Mouse (Mus musculus) kidney, adult 2 months (tissue): ENCODE measurements around the gene Prokr2. TPM values are rescaled to one million over a fixed set of nuclear protein-coding genes. Genes with fewer than 3 reads are reported as not detected.
A peak's percentile ranks its signal among the peaks of the same experiment; 100 is the strongest.

Experiments
- DNase-seq: peaks from one replicate; pipeline ENCODE4 v3.0.0; 2021
- H3K27ac ChIP-seq: fragments of 200-500 bp; 2 replicates; pipeline ENCODE4 v1.5.1; 2012; ENCODE audit warnings: low read depth, low read length, control low read depth, inconsistent platforms; ENCODE audit not compliant: insufficient read depth
- H3K27me3 ChIP-seq: fragments of 200-500 bp; replicated peaks from 2 replicates; pipeline ENCODE4 v1.6.1; 2012; ENCODE audit warnings: mild to moderate bottlenecking, moderate library complexity, low read length, inconsistent platforms; ENCODE audit not compliant: control insufficient read depth, insufficient read depth
- H3K36me3 ChIP-seq: fragments of 200-500 bp; 2 replicates; pipeline ENCODE4 v1.6.1; 2012; ENCODE audit warnings: mild to moderate bottlenecking, moderate library complexity, low read length, inconsistent platforms; ENCODE audit not compliant: control insufficient read depth, insufficient read depth
- H3K4me1 ChIP-seq: fragments of 200-500 bp; 2 replicates; pipeline ENCODE4 v1.6.1; 2011; ENCODE audit warnings: low read length; ENCODE audit not compliant: control insufficient read depth, insufficient read depth
- H3K4me3 ChIP-seq: fragments of 200-500 bp; 2 replicates; pipeline ENCODE4 v1.5.1; 2011; ENCODE audit warnings: mild to moderate bottlenecking, low read depth, low read length, control low read depth; ENCODE audit not compliant: insufficient read depth
- CTCF ChIP-seq: fragments of 200-500 bp; conservative IDR thresholded peaks from 2 replicates; pipeline ENCODE4 v1.5.1; 2011; ENCODE audit warnings: low read depth, mild to moderate bottlenecking, control low read depth, low read length, moderate library complexity, mixed read lengths; ENCODE audit not compliant: insufficient read depth, insufficient read length
- POLR2A ChIP-seq: fragments of 200-500 bp; IDR thresholded peaks from one replicate; pipeline ENCODE4 v1.6.1; 2011; ENCODE audit warnings: low read depth, low read length, control low read depth
- WGBS: fragments of 180-500 bp; shearing (Covaris S2); methylation state at CpG from one replicate; pipeline ENCODE4 v1.1.7; 2018; 5-methylcytosine and 5-hydroxymethylcytosine counted together
- polyA plus RNA-seq: library from polyadenylated mRNA; depleted of rRNA; stranded (reverse); fragments of >200 nt; gene quantifications from 2 replicates; pipeline ENCODE4 v1.2.3, GENCODE M21; 2012

Prokr2 gene
- polyA plus RNA-seq, 1 experiment = not detected

- no peaks in the 10 kb centered on the region for H3K36me3 ChIP-seq
- H3K27ac ChIP-seq = no peak overlapping the region
- TF ChIP-seq CTCF (no peak), POLR2A (no peak)
- H3K27me3 ChIP-seq = no peaks in the 10 kb centered on the region
- DNase-seq = no peak
- no peak overlapping the region for H3K4me3 ChIP-seq
- WGBS = 96% methylated on average over 2 of the region's 2 CpGs
- no peaks in the 10 kb centered on the region for H3K4me1 ChIP-seq
Measured at GRCm38 (mm10) chr2:132313568-132313967, 71.7 kb downstream of the Prokr2 start.

GRCm38 (mm10) chr2:132312616-132313015, 72.6 kb downstream of the Prokr2 start:
- WGBS = 80% methylated on average over 5 of the region's 5 CpGs
- Histone ChIP-seq H3K27ac (no peak overlapping the region), H3K27me3 (no peaks in the 10 kb centered on the region), H3K36me3 (no peaks in the 10 kb centered on the region), H3K4me3 (no peak overlapping the region), H3K4me1 (no peaks in the 10 kb centered on the region)
- DNase-seq = no peak
- no peak for TF ChIP-seq POLR2A
- TF ChIP-seq CTCF = no peak

GRCm38 (mm10) chr2:132309398-132309930, 75.8 kb downstream of the Prokr2 start:
- no peak for DNase-seq
- Histone ChIP-seq H3K36me3 (peaks cover 1% of the 10 kb centered on the region; the same call in 1 of the 2 replicates), H3K4me3 (no peak overlapping the region), H3K27ac (no peak overlapping the region), H3K27me3 (no peaks in the 10 kb centered on the region), H3K4me1 (no peaks in the 10 kb centered on the region)
- 94% methylated on average over 6 of the region's 6 CpGs for WGBS
- TF ChIP-seq POLR2A (no peak), CTCF (no peak)

- Histone ChIP-seq H3K27ac (no peak overlapping the region), H3K36me3 (peaks cover 1% of the 10 kb centered on the region; the same call in 1 of the 2 replicates), H3K4me1 (no peaks in the 10 kb centered on the region), H3K4me3 (no peak overlapping the region), H3K27me3 (no peaks in the 10 kb centered on the region)
- 96% methylated on average over 6 of the region's 6 CpGs for WGBS
- no peak for DNase-seq
- no peak for TF ChIP-seq CTCF
Measured at GRCm38 (mm10) chr2:132308829-132309228, 76.4 kb downstream of the Prokr2 start.

- DNase-seq = no peak
- Histone ChIP-seq H3K27me3 (no peaks in the 10 kb centered on the region), H3K4me3 (no peak overlapping the region), H3K27ac (no peak overlapping the region), H3K36me3 (peaks cover 1% of the 10 kb centered on the region; the same call in 1 of the 2 replicates), H3K4me1 (no peaks in the 10 kb centered on the region)
- 90% methylated on average over 11 of the region's 11 CpGs for WGBS
- no peak for TF ChIP-seq CTCF
- TF ChIP-seq POLR2A = no peak
Measured at GRCm38 (mm10) chr2:132307213-132307843, 77.9 kb downstream of the Prokr2 start.

GRCm38 (mm10) chr2:132305988-132306387, 79.3 kb downstream of the Prokr2 start:
- DNase-seq = no peak
- Histone ChIP-seq H3K27ac (no peak overlapping the region), H3K36me3 (peaks cover 1% of the 10 kb centered on the region; the same call in 1 of the 2 replicates), H3K4me3 (no peak overlapping the region), H3K27me3 (no peaks in the 10 kb centered on the region), H3K4me1 (no peaks in the 10 kb centered on the region)
- TF ChIP-seq POLR2A = no peak
- TF ChIP-seq CTCF = peak; percentile 55
- WGBS = 58% methylated on average over 4 of the region's 4 CpGs

GRCm38 (mm10) chr2:132305165-132305564, 80.1 kb downstream of the Prokr2 start:
- H3K36me3 ChIP-seq = peaks cover 1% of the 10 kb centered on the region; the same call in 1 of the 2 replicates
- WGBS = 91% methylated on average over 7 of the region's 7 CpGs

More at GRCm38 (mm10) chr2:132305165-132305564, 80.1 kb downstream of the Prokr2 start:
- DNase-seq = no peak
- H3K4me1 ChIP-seq = no peaks in the 10 kb centered on the region
- no peak overlapping the region for H3K27ac ChIP-seq
- TF ChIP-seq POLR2A (no peak), CTCF (no peak)
- no peak overlapping the region for H3K4me3 ChIP-seq
- no peaks in the 10 kb centered on the region for H3K27me3 ChIP-seq
